Mouse (Mus musculus) left cerebral cortex, postnatal 10 days (tissue): Measurements from ENCODE around the gene Scnn1a. TPM values are rescaled to one million over a fixed set of nuclear protein-coding genes. Genes with fewer than 3 reads are reported as not detected.

Source experiments
- DNase-seq, 2 experiments: peaks; one replicate each; pipeline ENCODE4 v3.0.0; 2021 to 2022; ENCODE audit warnings: low spot score in 2 of 2, mixed read lengths in 1 of 2; ENCODE audit errors: extremely low spot score in 1 of 2
- intact Hi-C: fragments of 180-260 bp; cut with DNase I; formaldehyde crosslinking; loops from one replicate; pipeline ENCODE4 v1.15.1; 2025
- total RNA-seq, 2 experiments: library from RNA; stranded (reverse); gene quantifications; 2 replicates each; pipeline ENCODE4 v1.2.3; 2021

The Scnn1a gene
- total RNA-seq, 2 experiments from 2014 or later, result 2.0 to 2.3 TPM

GRCm38 (mm10) chr6:125378621-125379020 is 58.2 kb downstream of the Scnn1a start:
- DNase-seq, result no peak
- intact Hi-C loops, result no loop called here

- intact Hi-C loops, result no loop called here
- no peak for DNase-seq
These were observed 59.3 kb downstream of the Scnn1a start for GRCm38 (mm10) chr6:125379781-125380180.

GRCm38 (mm10) chr6:125380372-125381360 is 60.2 kb downstream of the Scnn1a start, which contains the start of gene Plekhg6:
Gene Plekhg6 (minus strand): TSS chr6:125380793.
- intact Hi-C loops, result no loop called here
- DNase-seq, result no peak

GRCm38 (mm10) chr6:125382024-125382423 is 61.6 kb downstream of the Scnn1a start:
- intact Hi-C loops, result no loop called here

GRCm38 (mm10) chr6:125385066-125385974 is 64.9 kb downstream of the Scnn1a start:
- no peak for DNase-seq
- intact Hi-C loops, result no loop called here

More at GRCm38 (mm10) chr6:125382024-125382423, 61.6 kb downstream of the Scnn1a start:
- DNase-seq, result no peak

GRCm38 (mm10) chr6:125386080-125386479 is 65.6 kb downstream of the Scnn1a start:
- DNase-seq, result no peak
- intact Hi-C loops, result no loop called here

- intact Hi-C loops, result no loop called here
- DNase-seq, result no peak
These were observed 69.4 kb downstream of the Scnn1a start for GRCm38 (mm10) chr6:125389853-125390252.

Other genes starting within 250 kb of the Scnn1a start
- 100 to 1,000 TPM; 147 to 157 TPM for gene Chd4, start 224.7 kb upstream of the Scnn1a start, total RNA-seq
- 10 to 100 TPM; 32.4 to 35.6 TPM for gene Nop2, start 188.8 kb upstream of the Scnn1a start, total RNA-seq
- 10 to 100 TPM; 38.7 to 40.2 TPM for gene Iffo1, start 175.4 kb upstream of the Scnn1a start, total RNA-seq
- gene Gapdh, start 154.2 kb upstream of the Scnn1a start, total RNA-seq, result 1,000 to 10,000 TPM; 1,896 to 1,966 TPM
- 10 to 100 TPM; 31.7 to 32.7 TPM for gene Ncapd2, start 129.0 kb upstream of the Scnn1a start, total RNA-seq
- 10 to 100 TPM; 70.1 to 78.7 TPM for gene Mrpl51, start 128.9 kb upstream of the Scnn1a start, total RNA-seq
- 10 to 100 TPM; 25.7 to 26.5 TPM for gene Vamp1, start 105.1 kb upstream of the Scnn1a start, total RNA-seq
- gene Tapbpl, start 88.8 kb upstream of the Scnn1a start, total RNA-seq, result 1 to 10 TPM; 2.4 to 2.5 TPM
- gene Cd27, start 83.6 kb upstream of the Scnn1a start, total RNA-seq, result not detected
- not detected for gene Tuba3a, start 34.6 kb upstream of the Scnn1a start, total RNA-seq
- gene Ltbr, start 6.8 kb upstream of the Scnn1a start, total RNA-seq, result 1 to 10 TPM; 9.4 to 9.7 TPM
- 10 to 100 TPM in 1 of 2 experiments, 1 to 10 TPM in 1; 9.4 to 11.8 TPM for gene Tnfrsf1a, start 28.7 kb downstream of the Scnn1a start, total RNA-seq
- gene Plekhg6, start 60.1 kb downstream of the Scnn1a start, total RNA-seq, result under 1 TPM; 0.14 to 0.24 TPM
- gene Cd9, start 174.1 kb downstream of the Scnn1a start, total RNA-seq, result 10 to 100 TPM; 56.6 to 57.5 TPM
- gene Vwf, start 226.1 kb downstream of the Scnn1a start, total RNA-seq, result 10 to 100 TPM; 23.4 to 28.2 TPM